Mouse (Mus musculus) spleen, embryonic (tissue): ENCODE results near the gene Wfdc21.

Experiments
- CTCF ChIA-PET: fragments of 350-600 bp; sonication (Branson Sonifier 250); formaldehyde crosslinking; loops from one replicate; lab custom pipeline; 2022; lab: Charles Lee

The Wfdc21 gene

GRCm38 (mm10) chr11:83746681-83747080 is at the start of gene Wfdc21:
Gene Wfdc21, plus strand, starts transcription at chr11:83746940.
- CTCF ChIA-PET: no interaction called here

GRCm38 (mm10) chr11:83703705-83704104 is 43.0 kb upstream of the Wfdc21 start, which contains the start of gene Wfdc17:
Gene Wfdc17, plus strand, starts transcription at chr11:83703991.
- CTCF ChIA-PET: interaction anchor here (0.6 to 0.7 kb wide), 2 partner anchors 26 to 98 kb away, joined by 4 to 5 read pairs; no protein-coding TSS in a partner anchor

GRCm38 (mm10) chr11:83708715-83709114 is 38.0 kb upstream of the Wfdc21 start, which contains the start of gene Wfdc18:
Gene Wfdc18, plus strand, starts transcription at chr11:83709015.
- CTCF ChIA-PET: interaction anchor here (0.6 kb wide), 1 partner anchor 17 kb away, joined by 7 read pairs; no protein-coding TSS in a partner anchor

- CTCF ChIA-PET: no interaction called here
These were observed 37.1 kb upstream of the Wfdc21 start for GRCm38 (mm10) chr11:83709683-83710082.

- CTCF ChIA-PET: no interaction called here
These were observed 34.1 kb upstream of the Wfdc21 start for GRCm38 (mm10) chr11:83712671-83713070.

GRCm38 (mm10) chr11:83713925-83714324 is 32.8 kb upstream of the Wfdc21 start:
- CTCF ChIA-PET: no interaction called here

- CTCF ChIA-PET: no interaction called here
These were observed 29.6 kb upstream of the Wfdc21 start for GRCm38 (mm10) chr11:83717042-83717665.

- CTCF ChIA-PET: interaction anchor here (0.6 kb wide), 1 partner anchor 9 kb away, joined by 6 read pairs; no protein-coding TSS in a partner anchor
These were observed 26.0 kb upstream of the Wfdc21 start for GRCm38 (mm10) chr11:83720766-83721165.

GRCm38 (mm10) chr11:83728757-83729432 is 17.8 kb upstream of the Wfdc21 start:
- CTCF ChIA-PET: interaction anchor here (0.5 to 1.4 kb wide), 5 partner anchors 8 to 178 kb away, joined by 3 to 13 read pairs (median 5); partner anchors contain the start of gene Wfdc17

GRCm38 (mm10) chr11:83731116-83731515 is 15.6 kb upstream of the Wfdc21 start:
- CTCF ChIA-PET: interaction anchor here (1.1 kb wide), 1 partner anchor 175 kb away, joined by 4 read pairs; no protein-coding TSS in a partner anchor

- CTCF ChIA-PET: interaction anchor here (1.2 kb wide), 1 partner anchor 93 kb away, joined by 3 read pairs; no protein-coding TSS in a partner anchor
These were observed 13.6 kb upstream of the Wfdc21 start for GRCm38 (mm10) chr11:83733071-83733640.

GRCm38 (mm10) chr11:83734215-83734614 is 12.5 kb upstream of the Wfdc21 start:
- CTCF ChIA-PET: interaction anchor here (0.7 kb wide), 1 partner anchor 34 kb away, joined by 3 read pairs; no protein-coding TSS in a partner anchor

- CTCF ChIA-PET: no interaction called here
These were observed 10.9 kb upstream of the Wfdc21 start for GRCm38 (mm10) chr11:83735881-83736280.

- CTCF ChIA-PET: interaction anchor here (0.6 kb wide), 1 partner anchor 1622 kb away, joined by 3 read pairs; no protein-coding TSS in a partner anchor
These were observed 9.6 kb upstream of the Wfdc21 start for GRCm38 (mm10) chr11:83737109-83737558.

GRCm38 (mm10) chr11:83739241-83739640 is 7.5 kb upstream of the Wfdc21 start:
- CTCF ChIA-PET: interaction anchor here (0.8 kb wide), 1 partner anchor 369 kb away, joined by 3 read pairs; no protein-coding TSS in a partner anchor

- CTCF ChIA-PET: no interaction called here
These were observed 6.2 kb upstream of the Wfdc21 start for GRCm38 (mm10) chr11:83740443-83740991.

- CTCF ChIA-PET: interaction anchor here (0.7 kb wide), 1 partner anchor 8 kb away, joined by 3 read pairs; no protein-coding TSS in a partner anchor
These were observed 4.9 kb upstream of the Wfdc21 start for GRCm38 (mm10) chr11:83741841-83742240.

- CTCF ChIA-PET: interaction anchor here (0.6 kb wide), 1 partner anchor 14 kb away, joined by 3 read pairs; no protein-coding TSS in a partner anchor
These were observed 3.9 kb upstream of the Wfdc21 start for GRCm38 (mm10) chr11:83742731-83743355.

- CTCF ChIA-PET: no interaction called here
These were observed 3.2 kb upstream of the Wfdc21 start for GRCm38 (mm10) chr11:83743525-83743924.

GRCm38 (mm10) chr11:83746152-83746551 is 588 bp upstream of the Wfdc21 start:
- CTCF ChIA-PET: interaction anchor here (1.0 kb wide), 1 partner anchor 190 kb away, joined by 3 read pairs; no protein-coding TSS in a partner anchor
